Mouse (Mus musculus) liver, adult 2 months (tissue): Measurements from ENCODE around the gene Invs. TPM values are rescaled to one million over a fixed set of nuclear protein-coding genes. Genes with fewer than 3 reads are reported as not detected.

ENCODE experiments used
- DNase-seq: peaks from one replicate; pipeline ENCODE4 v3.0.0-alpha.2; 2011; ENCODE audit warnings: low read depth, low spot score; ENCODE audit errors: extremely low read depth
- H3K27ac ChIP-seq: fragments of 200-500 bp; replicated peaks from 2 replicates; pipeline ENCODE4 v1.5.1; 2012; ENCODE audit warnings: low read depth, mild to moderate bottlenecking, control low read depth, inconsistent platforms, low read length; ENCODE audit not compliant: insufficient read depth
- H3K27me3 ChIP-seq: fragments of 200-500 bp; 2 replicates; pipeline ENCODE4 v1.6.1; 2012; ENCODE audit warnings: mild to moderate bottlenecking, moderate library complexity, low read length, inconsistent platforms; ENCODE audit not compliant: control insufficient read depth, insufficient read depth
- H3K36me3 ChIP-seq: fragments of 200-500 bp; 2 replicates; pipeline ENCODE4 v1.6.1; 2012; ENCODE audit warnings: low read length, inconsistent platforms; ENCODE audit not compliant: control insufficient read depth, insufficient read depth
- H3K4me1 ChIP-seq: fragments of 200-500 bp; 2 replicates; pipeline ENCODE4 v1.6.1; 2011; ENCODE audit warnings: low read length; ENCODE audit not compliant: control insufficient read depth, insufficient read depth
- H3K4me3 ChIP-seq: fragments of 200-500 bp; 2 replicates; pipeline ENCODE4 v1.5.1; 2011; ENCODE audit warnings: low read depth, mild to moderate bottlenecking, control low read depth, low read length, moderate library complexity; ENCODE audit not compliant: insufficient read depth
- H3K79me2 ChIP-seq: fragments of 200-500 bp; 2 replicates; pipeline ENCODE4 v1.6.1; 2012; ENCODE audit warnings: inconsistent platforms, mild to moderate bottlenecking, low read length, moderate library complexity; ENCODE audit not compliant: control insufficient read depth, insufficient read depth
- H3K9ac ChIP-seq: fragments of 200-500 bp; 2 replicates; pipeline ENCODE4 v1.6.1; 2012; ENCODE audit warnings: low read depth, mild to moderate bottlenecking, control low read depth, inconsistent platforms, low read length
- CTCF ChIP-seq: fragments of 200-500 bp; IDR thresholded peaks from 2 replicates; pipeline ENCODE4 v1.5.1; 2011; ENCODE audit warnings: low read depth, low read length, control low read depth
- POLR2A ChIP-seq: fragments of 200-500 bp; IDR thresholded peaks from 2 replicates; pipeline ENCODE4 v1.6.1; 2011; ENCODE audit warnings: low read length, control low read depth; ENCODE audit not compliant: insufficient read depth; ENCODE audit errors: extremely low read depth
- WGBS: fragments of 180-500 bp; shearing (Covaris S2); methylation state at CpG from one replicate; pipeline ENCODE4 v1.1.7; 2018; 5-methylcytosine and 5-hydroxymethylcytosine counted together
- polyA plus RNA-seq: library from polyadenylated mRNA; depleted of rRNA; stranded (reverse); fragments of >200 nt; gene quantifications from 2 replicates; pipeline ENCODE4 v1.2.3, GENCODE M21; 2012; rRNA removed
- total RNA-seq: library from RNA; depleted of rRNA; stranded (reverse); fragments of >200 nt; gene quantifications from 2 replicates; pipeline ENCODE4 v1.2.3, GENCODE M21; 2014; rRNA removed

Gene Invs
- 9.7 and 9.9 TPM in 2 replicates for total RNA-seq
- 1.7 and 2.5 TPM in 2 replicates for polyA plus RNA-seq

GRCm38 (mm10) chr4:48279498-48280134 lies at the start of gene Invs, which contains the start of gene Erp44:
TSS of gene Invs (plus strand) at chr4:48279760.
TSS of gene Erp44 (minus strand) at chr4:48279558.
- no peaks in the 10 kb centered on the region for H3K27me3 ChIP-seq
- under 1% methylated on average over 41 of the region's 41 CpGs for WGBS
- peaks cover 7% of the 10 kb centered on the region for H3K36me3 ChIP-seq
- H3K27ac ChIP-seq: peak within 1 kb of the TSS; percentile 86
- peak within 1 kb of the TSS; percentile 93 for H3K4me3 ChIP-seq
- H3K4me1 ChIP-seq: peaks cover 13% of the 10 kb centered on the region
- DNase-seq: peak; percentile 98
- peak within 1 kb of the TSS; percentile 94 for H3K9ac ChIP-seq
- peaks cover 20% of the 10 kb centered on the region; the same call in 1 of the 2 replicates for H3K79me2 ChIP-seq
- no peak for TF ChIP-seq CTCF
- peak; percentile 67; the same call in 1 of the 2 replicates for TF ChIP-seq POLR2A

- DNase-seq: no peak
- 82% methylated on average over 3 of the region's 3 CpGs for WGBS
These were observed 42.8 kb upstream of the Invs start for GRCm38 (mm10) chr4:48236721-48237120.

GRCm38 (mm10) chr4:48239046-48239445 lies 40.5 kb upstream of the Invs start:
- Histone ChIP-seq H3K4me1 (no peaks in the 10 kb centered on the region), H3K27ac (no peak overlapping the region), H3K9ac (no peak overlapping the region), H3K36me3 (peaks cover 11% of the 10 kb centered on the region), H3K79me2 (peaks cover 5% of the 10 kb centered on the region; the same call in 1 of the 2 replicates), H3K27me3 (no peaks in the 10 kb centered on the region), H3K4me3 (no peak overlapping the region)
- DNase-seq: no peak
- WGBS: 59% methylated on average over 4 of the region's 4 CpGs
- TF ChIP-seq POLR2A (no peak), CTCF (no peak)

More at GRCm38 (mm10) chr4:48236721-48237120, 42.8 kb upstream of the Invs start:
- H3K4me1 ChIP-seq: no peaks in the 10 kb centered on the region
- no peak overlapping the region for H3K27ac ChIP-seq
- H3K79me2 ChIP-seq: peaks cover 5% of the 10 kb centered on the region; the same call in 1 of the 2 replicates
- TF ChIP-seq POLR2A: no peak
- TF ChIP-seq CTCF: no peak
- peaks cover 13% of the 10 kb centered on the region for H3K36me3 ChIP-seq
- no peaks in the 10 kb centered on the region for H3K27me3 ChIP-seq
- H3K9ac ChIP-seq: no peak overlapping the region
- H3K4me3 ChIP-seq: no peak overlapping the region

GRCm38 (mm10) chr4:48242482-48242881 lies 37.1 kb upstream of the Invs start:
- H3K9ac ChIP-seq: no peak overlapping the region
- H3K79me2 ChIP-seq: no peaks in the 10 kb centered on the region; the same call in 1 of the 2 replicates
- H3K27me3 ChIP-seq: no peaks in the 10 kb centered on the region
- no peak for DNase-seq
- H3K27ac ChIP-seq: no peak overlapping the region
- peaks cover 7% of the 10 kb centered on the region; the same call in 1 of the 2 replicates for H3K4me1 ChIP-seq
- no peak overlapping the region for H3K4me3 ChIP-seq
- TF ChIP-seq POLR2A: no peak
- no peak for TF ChIP-seq CTCF
- peaks cover 6% of the 10 kb centered on the region; the same call in 1 of the 2 replicates for H3K36me3 ChIP-seq
- WGBS: 96% methylated on average over 4 of the region's 4 CpGs

- 65% methylated on average over 1 of the region's 1 CpGs for WGBS
- H3K79me2 ChIP-seq: no peaks in the 10 kb centered on the region; the same call in 1 of the 2 replicates
- TF ChIP-seq CTCF: no peak
- TF ChIP-seq POLR2A: no peak
- H3K36me3 ChIP-seq: peaks cover 6% of the 10 kb centered on the region; the same call in 1 of the 2 replicates
- no peaks in the 10 kb centered on the region for H3K27me3 ChIP-seq
- peaks cover 7% of the 10 kb centered on the region; the same call in 1 of the 2 replicates for H3K4me1 ChIP-seq
- no peak overlapping the region for H3K27ac ChIP-seq
- H3K4me3 ChIP-seq: no peak overlapping the region
- H3K9ac ChIP-seq: no peak overlapping the region
- no peak for DNase-seq
These were observed 35.8 kb upstream of the Invs start for GRCm38 (mm10) chr4:48243737-48244136.

GRCm38 (mm10) chr4:48244280-48244679 lies 35.3 kb upstream of the Invs start:
- WGBS: 96% methylated on average over 2 of the region's 2 CpGs

More at GRCm38 (mm10) chr4:48244280-48244679, 35.3 kb upstream of the Invs start:
- Histone ChIP-seq H3K4me3 (no peak overlapping the region), H3K79me2 (no peaks in the 10 kb centered on the region; the same call in 1 of the 2 replicates), H3K27me3 (no peaks in the 10 kb centered on the region), H3K36me3 (peaks cover 6% of the 10 kb centered on the region; the same call in 1 of the 2 replicates), H3K4me1 (peaks cover 7% of the 10 kb centered on the region; the same call in 1 of the 2 replicates), H3K9ac (no peak overlapping the region), H3K27ac (no peak overlapping the region)
- no peak for DNase-seq
- no peak for TF ChIP-seq CTCF
- no peak for TF ChIP-seq POLR2A
